Mouse (Mus musculus): ENCODE data around the gene Ciao2b.

DNA sequence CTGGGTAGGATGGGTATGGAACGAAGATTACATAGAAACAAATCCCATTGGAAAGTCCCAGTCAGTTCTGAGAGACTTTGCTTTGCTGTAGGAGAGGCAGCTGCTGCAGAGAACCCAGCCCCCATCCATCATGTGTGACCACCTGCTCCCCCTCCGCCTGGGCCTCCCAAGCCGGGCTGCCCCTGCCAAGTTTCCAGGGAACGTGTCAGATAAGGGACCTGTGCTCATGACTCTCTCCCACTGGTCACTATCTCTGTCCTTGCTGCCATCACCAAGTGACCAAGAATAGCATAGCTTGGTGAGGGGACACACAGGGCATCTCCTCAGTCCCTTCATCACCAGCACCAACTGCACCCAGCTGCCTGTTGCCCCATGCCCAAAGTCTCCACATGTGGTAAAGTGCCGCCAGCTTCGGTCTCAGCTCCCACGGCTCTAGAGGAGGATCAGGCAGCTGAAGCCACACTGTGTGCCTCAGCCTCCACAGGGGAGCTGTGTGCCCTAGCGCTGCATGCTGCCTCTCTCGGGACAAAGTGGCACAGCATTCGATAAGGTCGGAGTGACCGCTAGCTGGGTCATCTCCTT is 31.5 kb downstream of the Ciao2b start:
- no peak for TF ChIP-seq CHD2 (IDR thresholded peaks at IDR 0.05; ENCODE audit: low read depth, low read length)
- no peak for TF ChIP-seq ZNF384 (IDR thresholded peaks at IDR 0.05; ENCODE audit: low read depth, low read length)
- no peak for TF ChIP-seq HCFC1 (IDR thresholded peaks at IDR 0.05; ENCODE audit: borderline replicate concordance, insufficient read depth, low read length)

Measured in ES-E14 (cell line).